Comparison of ENCODE assay signal across 10 mouse cellular contexts in genomic region chr4:46061259-46061962, GRCm38 (mm10). TPM values are rescaled to one million over a fixed set of nuclear protein-coding genes. Genes with fewer than 3 reads are reported as not detected.
DNase-seq lines count a peak whose midpoint lies in the region; TF ChIP-seq lines count a peak whose summit lies in the region.
"Had no signal": no experiment of that assay in that cellular context is flagged by ENCODE, and none has a peak within 500 bp of the region (broad histone marks: within the 10 kb centered on the region; RNA-seq: fewer than 3 reads in every experiment).

No protein-coding gene starts in this region.

- no peaks in the 10 kb centered on the region for H3K36me3 ChIP-seq in C2C12 (ENCODE audit: control insufficient read depth, insufficient read depth)
- H3K36me3 ChIP-seq: limb, embryonic 12.5 days had no signal

- TF ChIP-seq CTCF in C2C12 (IDR thresholded peaks at IDR 0.05; ENCODE audit: control insufficient read depth, insufficient read depth, insufficient read length) = no peak

- intact Hi-C loops in left cerebral cortex, postnatal 36 days (cut with DNase I) = loop anchor here (1.0 kb wide), 1 partner anchor 27 kb away; no protein-coding TSS in a partner anchor
- intact Hi-C loops in heart, postnatal 14 days (cut with DNase I) = no loop called here

- no peaks in the 10 kb centered on the region for H3K27me3 ChIP-seq in C2C12 (ENCODE audit: control insufficient read depth, insufficient read depth, insufficient read length)

- H3K79me3 ChIP-seq in C2C12 (ENCODE audit: low read depth) = no peaks in the 10 kb centered on the region

- no peak overlapping the region for H3K4me3 ChIP-seq in C2C12 (ENCODE audit: insufficient read depth, poor library complexity, severe bottlenecking)
- H3K4me3 ChIP-seq: erythroblast, embryonic 14.5 days; limb, embryonic 12.5 days had no signal

- H3ac ChIP-seq in C2C12 (ENCODE audit: control insufficient read depth, insufficient read length, low read depth) = no peak overlapping the region

- DNase-seq in cerebellum, adult 9-10 months = peak; percentile 76
- DNase-seq in layer of hippocampus, adult 8-10 months (ENCODE audit: low spot score in 2 of 2) = peak; percentile 89 to 94
- peak; percentile 83 to 85 for DNase-seq in left cerebral cortex, postnatal 36 days (ENCODE audit: low spot score in 2 of 2)
- DNase-seq in adrenal gland, adult 2 months = no peak
- no peak for DNase-seq in heart, postnatal 14 days
- no peak for DNase-seq in embryo, embryonic 11 days
- DNase-seq: heart, adult 11 months had no signal

- no peaks in the 10 kb centered on the region for H3K79me2 ChIP-seq in C2C12 (ENCODE audit: control insufficient read depth, insufficient read depth)

TF ChIP-seq in C2C12, 6 proteins besides CTCF, POLR2A, EP300 and RAD21:
- TF ChIP-seq CEBPB (IDR thresholded peaks at IDR 0.05; ENCODE audit: low read depth) = no peak
- TF ChIP-seq MYOD1 (IDR thresholded peaks at IDR 0.05; ENCODE audit: control insufficient read depth, insufficient read length, low read depth) = peak; percentile 12

RNA-seq across cellular contexts. Expression of gene Tmod1, which starts 22.7 kb away (rescaled TPM):
- polyA plus RNA-seq in C2C12 (2012; fragmentation: generic; extraction: Trizol) = 0.34 TPM
- 10 to 100 TPM; 22.4 to 30.0 (median 28.9) TPM for total RNA-seq in layer of hippocampus, adult 8-10 months (2022)
- 10 to 100 TPM; 43.6 to 49.5 TPM for total RNA-seq in left cerebral cortex, postnatal 36 days (2021)
- 1 to 10 TPM; 3.0 to 8.7 TPM for total RNA-seq in adrenal gland, adult 2 months (2021)
- 0.89 and 2.2 TPM in 2 replicates for polyA plus RNA-seq in adrenal gland, adult 2 months (2012; rRNA removed)
- total RNA-seq in heart, postnatal 14 days (2021) = 100 to 1,000 TPM; 279 to 283 TPM

Comparison
In these comparisons a context has a peak if more than half of its experiments do, and no peak if none do; other contexts are left out.
1. DNase-seq: peak in cerebellum, adult 9-10 months (single experiment), layer of hippocampus, adult 8-10 months (2 of 2) and left cerebral cortex, postnatal 36 days (2 of 2); none in adrenal gland, adult 2 months (single experiment), heart, postnatal 14 days (0 of 2) and embryo, embryonic 11 days (single experiment).
2. RNA of gene Tmod1, which starts 22.7 kb away (total RNA-seq): 279 to 283 TPM in heart, postnatal 14 days; 43.6 to 49.5 TPM in left cerebral cortex, postnatal 36 days, 22.4 to 30.0 TPM in layer of hippocampus, adult 8-10 months and 3.0 to 8.7 TPM in adrenal gland, adult 2 months; every median in the first group is over 4 times any median in the second.